ENCODE assay signal across 9 mouse cellular contexts in the genomic region with DNA sequence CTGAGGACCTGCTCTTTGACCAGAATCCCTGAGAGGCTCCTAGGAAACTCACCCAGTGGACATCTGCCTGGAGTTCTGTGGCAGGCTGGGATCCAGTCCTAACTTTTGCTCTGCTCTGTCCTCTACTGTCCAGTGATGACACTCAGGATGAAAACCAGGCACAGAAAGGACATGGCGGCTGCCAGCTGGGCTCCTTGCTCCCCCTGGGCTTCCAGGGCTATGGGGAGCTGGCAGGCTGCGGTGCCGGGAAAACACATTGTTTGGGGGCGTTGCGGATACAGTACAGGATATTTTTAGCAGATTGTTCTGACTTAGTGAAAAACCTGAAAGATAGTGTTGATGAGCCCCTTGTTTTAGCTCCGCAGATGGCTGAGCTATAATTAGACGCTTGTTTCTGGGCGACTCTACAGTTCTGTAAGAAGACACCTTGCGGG.
DNase-seq lines count a peak whose midpoint lies in the region; ATAC-seq and TF ChIP-seq lines count a peak whose summit lies in the region.
"Had no signal": no experiment of that assay in that cellular context is flagged by ENCODE, and none has a peak within 500 bp of the region (broad histone marks: within the 10 kb centered on the region; RNA-seq: fewer than 3 reads in every experiment).

No protein-coding gene starts in this region.

- no peak overlapping the region; the same call in 1 of the 2 replicates for H3K9ac ChIP-seq in embryonic facial prominence, embryonic 14.5 days (ENCODE audit: low read depth, low read length)
- no peak overlapping the region for H3K9ac ChIP-seq in heart, postnatal 0 days (replicated peaks; ENCODE audit: low read depth, low read length)
- no peak overlapping the region for H3K9ac ChIP-seq in lung, postnatal 0 days (replicated peaks; ENCODE audit: low read depth)

- no peaks in the 10 kb centered on the region for H3K9me3 ChIP-seq in embryonic facial prominence, embryonic 14.5 days (ENCODE audit: control insufficient read depth, low read length)
- no peaks in the 10 kb centered on the region for H3K9me3 ChIP-seq in embryonic facial prominence, embryonic 10.5 days
- H3K9me3 ChIP-seq in heart, postnatal 0 days (replicated peaks; ENCODE audit: control insufficient read depth, low read length) = no peaks in the 10 kb centered on the region
- H3K9me3 ChIP-seq in lung, postnatal 0 days (ENCODE audit: low read length) = no peaks in the 10 kb centered on the region
- H3K9me3 ChIP-seq in hindbrain, embryonic 10.5 days = 0 out of 2 replicates have a peak, but pooled peaks cover 3% of the 10 kb centered on the region

- 49% methylated on average over 9 of the region's 9 CpGs for WGBS in embryonic facial prominence, embryonic 14.5 days
- 70% methylated on average over 9 of the region's 9 CpGs for WGBS in embryonic facial prominence, embryonic 10.5 days
- 13% methylated on average over 9 of the region's 9 CpGs for WGBS in heart, postnatal 0 days
- 62% methylated on average over 9 of the region's 9 CpGs for WGBS in lung, postnatal 0 days
- 79% methylated on average over 9 of the region's 9 CpGs for WGBS in hindbrain, embryonic 10.5 days

- H3K27me3 ChIP-seq in embryonic facial prominence, embryonic 14.5 days (replicated peaks; ENCODE audit: control insufficient read depth, insufficient read depth, low read length) = no peaks in the 10 kb centered on the region
- no peaks in the 10 kb centered on the region; the same call in 1 of the 2 replicates for H3K27me3 ChIP-seq in embryonic facial prominence, embryonic 10.5 days (replicated peaks; ENCODE audit: low read depth, poor library complexity, severe bottlenecking)
- H3K27me3 ChIP-seq in heart, postnatal 0 days (ENCODE audit: control insufficient read depth, insufficient read depth, low read length) = no peaks in the 10 kb centered on the region
- H3K27me3 ChIP-seq in lung, postnatal 0 days (replicated peaks; ENCODE audit: insufficient read depth, low read length) = no peaks in the 10 kb centered on the region
- H3K27me3 ChIP-seq in hindbrain, embryonic 10.5 days (ENCODE audit: insufficient read depth, poor library complexity, severe bottlenecking) = no peaks in the 10 kb centered on the region

- H3K4me1 ChIP-seq in embryonic facial prominence, embryonic 14.5 days (ENCODE audit: control insufficient read depth, insufficient read depth, low read length) = no peaks in the 10 kb centered on the region
- peaks cover 9% of the 10 kb centered on the region for H3K4me1 ChIP-seq in embryonic facial prominence, embryonic 10.5 days
- peaks cover 24% of the 10 kb centered on the region for H3K4me1 ChIP-seq in heart, postnatal 0 days (ENCODE audit: control insufficient read depth, insufficient read depth)
- H3K4me1 ChIP-seq in lung, postnatal 0 days (ENCODE audit: insufficient read depth, low read depth, low read length) = no peaks in the 10 kb centered on the region
- peaks cover 19% of the 10 kb centered on the region for H3K4me1 ChIP-seq in hindbrain, embryonic 10.5 days (replicated peaks)

- H3K4me2 ChIP-seq in embryonic facial prominence, embryonic 14.5 days (ENCODE audit: low read depth, low read length) = no peak overlapping the region
- H3K4me2 ChIP-seq in heart, postnatal 0 days (ENCODE audit: low read depth, low read length) = no peak overlapping the region
- H3K4me2 ChIP-seq in lung, postnatal 0 days (replicated peaks; ENCODE audit: low read depth, low read length) = no peak overlapping the region

- TF ChIP-seq EP300 in heart, postnatal 0 days (IDR thresholded peaks at IDR 0.05; ENCODE audit: low read depth) = no peak
- no peak for TF ChIP-seq EP300 in lung, postnatal 0 days (IDR thresholded peaks at IDR 0.05)

- no peak overlapping the region for H3K4me3 ChIP-seq in embryonic facial prominence, embryonic 14.5 days (ENCODE audit: low read depth, low read length)
- no peak overlapping the region for H3K4me3 ChIP-seq in embryonic facial prominence, embryonic 10.5 days
- no peak overlapping the region for H3K4me3 ChIP-seq in heart, postnatal 0 days (ENCODE audit: low read depth, low read length)
- no peak overlapping the region for H3K4me3 ChIP-seq in lung, postnatal 0 days (ENCODE audit: low read depth, low read length)
- H3K4me3 ChIP-seq in hindbrain, embryonic 10.5 days = no peak overlapping the region

- no peaks in the 10 kb centered on the region for H3K36me3 ChIP-seq in embryonic facial prominence, embryonic 14.5 days (ENCODE audit: control insufficient read depth, insufficient read depth, low read length)
- H3K36me3 ChIP-seq in embryonic facial prominence, embryonic 10.5 days (replicated peaks) = no peaks in the 10 kb centered on the region
- no peaks in the 10 kb centered on the region for H3K36me3 ChIP-seq in heart, postnatal 0 days (replicated peaks; ENCODE audit: control insufficient read depth, insufficient read depth, low read length)
- H3K36me3 ChIP-seq in lung, postnatal 0 days (ENCODE audit: insufficient read depth, low read length) = no peaks in the 10 kb centered on the region
- H3K36me3 ChIP-seq in hindbrain, embryonic 10.5 days = no peaks in the 10 kb centered on the region

- 0 out of 2 replicates have a peak, but pooled peaks have one; percentile 45 for ATAC-seq in embryonic facial prominence, embryonic 14.5 days (ENCODE audit: low read depth)
- peak; percentile 76 for ATAC-seq in heart, postnatal 0 days (ENCODE audit: insufficient read depth, low read depth)
- no peak for ATAC-seq in monocyte, adult 5-6 weeks (replicated peaks; ENCODE audit: insufficient number of reproducible peaks, low FRiP score, low TSS enrichment, poor library complexity, severe bottlenecking)
- no peak for ATAC-seq in lung, postnatal 0 days

- no peak for TF ChIP-seq CTCF in heart, postnatal 0 days (IDR thresholded peaks at IDR 0.05; ENCODE audit: low read depth)
- TF ChIP-seq CTCF in lung, postnatal 0 days (IDR thresholded peaks at IDR 0.05) = no peak

- H3K27ac ChIP-seq in embryonic facial prominence, embryonic 14.5 days (replicated peaks; ENCODE audit: low read depth, low read length) = no peak overlapping the region
- H3K27ac ChIP-seq in embryonic facial prominence, embryonic 10.5 days (replicated peaks) = no peak overlapping the region; the same call in 1 of the 2 replicates
- peak overlapping the region; percentile 68 for H3K27ac ChIP-seq in heart, postnatal 0 days (ENCODE audit: low read depth)
- no peak overlapping the region for H3K27ac ChIP-seq in lung, postnatal 0 days (ENCODE audit: low read length)
- H3K27ac ChIP-seq in hindbrain, embryonic 10.5 days = no peak overlapping the region
- H3K27ac ChIP-seq: kidney, postnatal 0 days had no signal

- peak; percentile 37 for DNase-seq in embryonic facial prominence, embryonic 14.5 days (ENCODE audit: low spot score)
- no peak for DNase-seq in embryonic facial prominence, embryonic 10.5 days (ENCODE audit: low spot score)
- DNase-seq in cerebellum, postnatal 14 days = peak; percentile 45 to 68
- peak; percentile 54 for DNase-seq in heart, postnatal 0 days (ENCODE audit: low spot score)
- DNase-seq in right cerebral cortex, adult 18-20 months = peak; percentile 93
- DNase-seq in lung, postnatal 0 days (ENCODE audit: low spot score) = no peak
- no peak for DNase-seq in hindbrain, embryonic 10.5 days (ENCODE audit: low spot score)

Comparison
In these comparisons a context has a peak if more than half of its experiments do, and no peak if none do; other contexts are left out.
1. DNase-seq: peak in embryonic facial prominence, embryonic 14.5 days (single experiment), cerebellum, postnatal 14 days (2 of 2), heart, postnatal 0 days (single experiment) and right cerebral cortex, adult 18-20 months (single experiment); none in embryonic facial prominence, embryonic 10.5 days (single experiment), lung, postnatal 0 days (single experiment) and hindbrain, embryonic 10.5 days (single experiment).
2. ATAC-seq: peak in embryonic facial prominence, embryonic 14.5 days (single experiment) and heart, postnatal 0 days (single experiment); none in monocyte, adult 5-6 weeks (single experiment) and lung, postnatal 0 days (single experiment).